Mouse (Mus musculus) midbrain, postnatal 0 days (tissue): ENCODE data around the gene Pck1. TPM values are rescaled to one million over a fixed set of nuclear protein-coding genes. Genes with fewer than 3 reads are reported as not detected.

Source experiments
- ATAC-seq: fragments of 200-750 bp; cut with Nextera tagmentation; 2 replicates; pipeline ENCODE4 v1.8.0; 2017; ENCODE audit warnings: moderate number of reproducible peaks, mild to moderate bottlenecking, moderate TSS enrichment, moderate library complexity; ENCODE audit not compliant: low FRiP score
- DNase-seq: peaks from one replicate; pipeline ENCODE4 v3.0.0-alpha.2; 2015; ENCODE audit warnings: low spot score
- H3K27ac ChIP-seq: fragments of 300-500 bp; sonication (generic); 2 replicates; pipeline ENCODE4 v1.5.1; 2014; ENCODE audit warnings: low read depth, mild to moderate bottlenecking, low read length, mixed read lengths
- H3K27me3 ChIP-seq: fragments of 300-500 bp; sonication (generic); 2 replicates; pipeline ENCODE4 v1.6.1; 2014; ENCODE audit warnings: low read length, control low read depth, mixed read lengths; ENCODE audit not compliant: insufficient read depth
- H3K36me3 ChIP-seq: fragments of 300-500 bp; sonication (generic); 2 replicates; pipeline ENCODE4 v1.6.1; 2014; ENCODE audit warnings: low read length, control low read depth, mixed read lengths; ENCODE audit not compliant: insufficient read depth
- H3K4me1 ChIP-seq: fragments of 300-500 bp; sonication (generic); 2 replicates; pipeline ENCODE4 v1.6.1; 2014; ENCODE audit warnings: mild to moderate bottlenecking, control low read depth, antibody characterized with exemption, low read length, mixed read lengths; ENCODE audit not compliant: insufficient read depth
- H3K4me2 ChIP-seq: fragments of 300-500 bp; sonication (generic); 2 replicates; pipeline ENCODE4 v1.6.1; 2014; ENCODE audit warnings: low read depth, mild to moderate bottlenecking, low read length, mixed read lengths; ENCODE audit not compliant: poor library complexity, severe bottlenecking
- H3K4me3 ChIP-seq: fragments of 300-500 bp; sonication (generic); 2 replicates; pipeline ENCODE4 v1.5.1; 2014; ENCODE audit warnings: low read depth, mild to moderate bottlenecking, low read length, moderate library complexity
- H3K9ac ChIP-seq: fragments of 300-500 bp; sonication (generic); replicated peaks from 2 replicates; pipeline ENCODE4 v1.6.1; 2014; ENCODE audit warnings: mild to moderate bottlenecking, low read length, moderate library complexity, mixed read lengths; ENCODE audit not compliant: poor library complexity, severe bottlenecking
- H3K9me3 ChIP-seq: fragments of 300-500 bp; sonication (generic); 2 replicates; pipeline ENCODE4 v1.6.1; 2016; ENCODE audit warnings: low read length, control low read depth
- CTCF ChIP-seq: IDR thresholded peaks from 2 replicates; pipeline ENCODE4 v1.5.1; 2016; ENCODE audit warnings: antibody characterized with exemption, mild to moderate bottlenecking
- WGBS: fragments of 180-500 bp; shearing (Covaris S2); extraction: QIAGEN DNeasy Blood & Tissue Kit; methylation state at CpG from one replicate; pipeline ENCODE4 v1.1.7; 2014; 5-methylcytosine and 5-hydroxymethylcytosine counted together
- polyA plus RNA-seq: library from polyadenylated mRNA; unstranded; fragments of >200 nt; fragmentation: Nextera tagmentation; extraction: Ambion mirVana; gene quantifications from 2 replicates; pipeline ENCODE4 v1.2.1, GENCODE M21; 2015
- total RNA-seq: library from RNA; depleted of rRNA; stranded (reverse); fragments of >200 nt; gene quantifications from 2 replicates; pipeline ENCODE4 v1.2.3, GENCODE M21; 2014; rRNA removed

The Pck1 gene
- total RNA-seq: not detected in 2 replicates
- polyA plus RNA-seq: 0.07 TPM in 1 of 2 replicates, not detected in the other

GRCm38 (mm10) chr2:173152436-173153151 lies at the start of gene Pck1:
Pck1 (plus strand) TSS chr2:173153048.
- Histone ChIP-seq H3K4me2 (no peak within 1 kb of the TSS), H3K27ac (no peak within 1 kb of the TSS), H3K27me3 (no peaks in the 10 kb centered on the region), H3K9me3 (no peaks in the 10 kb centered on the region), H3K4me3 (no peak within 1 kb of the TSS), H3K36me3 (no peaks in the 10 kb centered on the region), H3K9ac (no peak within 1 kb of the TSS), H3K4me1 (no peaks in the 10 kb centered on the region)
- 88% methylated on average over 13 of the region's 13 CpGs for whole genome bisulfite sequencing
- no peak for ATAC-seq
- no peak for DNase-seq
- TF ChIP-seq CTCF: no peak

DNA sequence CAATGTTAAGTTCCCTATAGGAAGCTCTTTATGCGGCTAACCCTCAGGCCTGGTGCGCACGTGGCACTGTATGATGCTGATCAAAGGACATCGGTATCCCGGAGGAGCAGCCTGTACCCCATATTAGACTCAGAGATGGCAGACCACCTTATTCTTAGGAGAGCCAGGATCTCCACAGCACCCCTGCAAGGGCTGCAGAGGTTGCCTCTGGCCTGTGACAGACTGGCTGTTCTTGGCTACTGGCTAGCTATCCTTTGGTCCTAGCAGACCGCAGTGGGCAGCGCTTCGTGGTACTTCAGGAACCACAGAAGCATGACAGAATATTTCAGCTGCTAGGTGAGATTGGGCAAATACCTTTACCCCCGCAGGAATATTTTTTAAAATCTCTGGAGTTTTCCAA lies 46.4 kb upstream of the Pck1 start:
- no peaks in the 10 kb centered on the region for H3K4me1 ChIP-seq
- no peaks in the 10 kb centered on the region for H3K36me3 ChIP-seq
- no peaks in the 10 kb centered on the region for H3K9me3 ChIP-seq
- WGBS: 77% methylated on average over 9 of the region's 9 CpGs
- peaks cover 3% of the 10 kb centered on the region; the same call in 1 of the 2 replicates for H3K27me3 ChIP-seq
- DNase-seq: no peak
- H3K9ac ChIP-seq: no peak overlapping the region
- H3K4me3 ChIP-seq: no peak overlapping the region
- no peak overlapping the region for H3K27ac ChIP-seq
- H3K4me2 ChIP-seq: no peak overlapping the region
- TF ChIP-seq CTCF: no peak
- no peak for ATAC-seq

- ATAC-seq (peak; percentile 31; the same call in 1 of the 2 replicates), DNase-seq (peak; percentile 83)
- H3K4me2 ChIP-seq: no peak overlapping the region
- H3K4me3 ChIP-seq: no peak overlapping the region
- H3K27ac ChIP-seq: no peak overlapping the region
- no peaks in the 10 kb centered on the region for H3K4me1 ChIP-seq
- H3K27me3 ChIP-seq: peaks cover 3% of the 10 kb centered on the region; the same call in 1 of the 2 replicates
- no peak overlapping the region for H3K9ac ChIP-seq
- no peaks in the 10 kb centered on the region for H3K36me3 ChIP-seq
- WGBS: 18% methylated on average over 14 of the region's 14 CpGs
- no peaks in the 10 kb centered on the region for H3K9me3 ChIP-seq
- peak; percentile 89 for TF ChIP-seq CTCF
These were observed 45.7 kb upstream of the Pck1 start for GRCm38 (mm10) chr2:173106889-173107785.

DNA sequence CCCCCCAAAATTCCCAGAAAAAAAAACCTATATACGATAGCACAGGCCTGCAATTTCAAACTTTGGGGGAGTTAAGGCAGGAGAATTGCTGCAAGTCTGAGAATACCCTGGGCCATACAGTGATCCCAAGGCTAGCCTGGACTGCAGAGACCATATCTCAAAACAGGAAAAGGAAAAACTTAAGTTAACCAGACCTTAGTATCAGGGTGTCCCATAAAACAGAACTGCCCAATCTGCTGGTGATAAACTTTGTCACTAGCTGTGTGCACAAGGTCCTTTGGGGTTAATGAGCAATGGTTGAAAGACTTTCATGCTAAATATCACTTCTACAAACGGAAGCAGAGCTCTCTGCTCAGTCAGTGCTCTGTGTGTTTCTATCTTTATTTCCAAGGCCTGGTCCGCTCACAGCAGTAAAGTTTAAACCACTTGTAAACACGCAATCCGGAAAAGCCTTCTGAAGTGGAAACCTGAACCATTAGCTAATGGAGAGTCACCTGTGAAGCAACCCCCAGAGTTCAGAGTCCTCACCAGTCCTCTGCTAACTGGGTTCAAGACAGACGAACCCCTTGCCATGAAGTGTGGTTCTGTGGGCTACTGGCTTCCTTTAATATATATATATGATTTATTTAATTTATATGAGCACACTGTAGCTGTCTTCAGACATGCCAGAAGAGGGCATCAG lies 44.2 kb upstream of the Pck1 start:
- no peak for TF ChIP-seq CTCF
- Histone ChIP-seq H3K27me3 (peaks cover 3% of the 10 kb centered on the region; the same call in 1 of the 2 replicates), H3K4me2 (no peak overlapping the region), H3K9me3 (no peaks in the 10 kb centered on the region), H3K9ac (no peak overlapping the region), H3K36me3 (no peaks in the 10 kb centered on the region), H3K4me1 (no peaks in the 10 kb centered on the region), H3K4me3 (no peak overlapping the region), H3K27ac (no peak overlapping the region)
- ATAC-seq: no peak
- 92% methylated on average over 6 of the region's 6 CpGs for WGBS
- DNase-seq: no peak

- Histone ChIP-seq H3K9me3 (no peaks in the 10 kb centered on the region), H3K27me3 (peaks cover 3% of the 10 kb centered on the region; the same call in 1 of the 2 replicates), H3K9ac (no peak overlapping the region), H3K4me1 (no peaks in the 10 kb centered on the region), H3K4me3 (no peak overlapping the region), H3K4me2 (no peak overlapping the region), H3K36me3 (no peaks in the 10 kb centered on the region), H3K27ac (no peak overlapping the region)
- WGBS: 92% methylated on average over 7 of the region's 7 CpGs
- no peak for TF ChIP-seq CTCF
- no peak for ATAC-seq
- DNase-seq: no peak
These were observed 43.3 kb upstream of the Pck1 start for GRCm38 (mm10) chr2:173109510-173109909.
